Comparison of ENCODE assay signal across 22 mouse cellular contexts in the genomic region with DNA sequence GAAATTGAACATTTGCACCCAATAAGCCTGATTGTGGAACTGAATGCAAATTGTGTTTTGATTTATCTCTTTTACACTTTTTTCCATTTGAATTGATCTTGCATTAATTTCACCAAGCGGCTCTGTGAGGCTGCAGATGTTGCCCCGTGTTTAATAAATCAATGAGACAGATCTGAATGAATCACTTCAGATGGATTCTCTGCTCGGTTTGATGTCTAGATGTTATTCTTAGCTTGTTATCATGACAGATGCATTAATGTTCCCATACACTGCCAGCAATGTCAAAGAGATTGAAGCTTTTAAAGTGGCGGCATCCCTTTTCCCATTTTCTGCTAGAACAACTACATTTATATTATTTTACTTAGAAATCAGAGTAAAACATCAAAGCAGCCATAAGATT. TPM values are rescaled to one million over a fixed set of nuclear protein-coding genes. Genes with fewer than 3 reads are reported as not detected.
DNase-seq lines count a peak whose midpoint lies in the region; ATAC-seq lines count a peak whose summit lies in the region.
"Had no signal": no experiment of that assay in that cellular context is flagged by ENCODE, and none has a peak within 500 bp of the region (broad histone marks: within the 10 kb centered on the region; RNA-seq: fewer than 3 reads in every experiment).

No protein-coding gene starts in this region.

- H3K4me1 ChIP-seq in hindbrain, embryonic 11.5 days (replicated peaks; ENCODE audit: control insufficient read depth, insufficient read depth, low read length), result no peaks in the 10 kb centered on the region
- no peaks in the 10 kb centered on the region for H3K4me1 ChIP-seq in hindbrain, embryonic 12.5 days
- no peaks in the 10 kb centered on the region for H3K4me1 ChIP-seq in midbrain, embryonic 11.5 days (ENCODE audit: control insufficient read depth, insufficient read depth, low read length)
- H3K4me1 ChIP-seq in midbrain, embryonic 10.5 days, result no peaks in the 10 kb centered on the region
- no peaks in the 10 kb centered on the region for H3K4me1 ChIP-seq in midbrain, embryonic 16.5 days (ENCODE audit: control insufficient read depth, insufficient read depth, low read length)
- H3K4me1 ChIP-seq: embryonic facial prominence, embryonic 15.5 days; forebrain, embryonic 12.5 days; heart, embryonic 15.5 days had no signal

- no peak overlapping the region for H3K9ac ChIP-seq in hindbrain, embryonic 11.5 days (ENCODE audit: low read depth, low read length)
- H3K9ac ChIP-seq in hindbrain, embryonic 12.5 days, result no peak overlapping the region
- no peak overlapping the region for H3K9ac ChIP-seq in midbrain, embryonic 11.5 days (ENCODE audit: low read length)
- H3K9ac ChIP-seq in midbrain, embryonic 16.5 days (ENCODE audit: low read depth, low read length), result no peak overlapping the region
- H3K9ac ChIP-seq: embryonic facial prominence, embryonic 15.5 days; forebrain, embryonic 12.5 days; heart, embryonic 15.5 days had no signal

- H3K27me3 ChIP-seq in hindbrain, embryonic 11.5 days (ENCODE audit: control insufficient read depth, insufficient read depth, low read length), result no peaks in the 10 kb centered on the region
- H3K27me3 ChIP-seq in hindbrain, embryonic 12.5 days, result no peaks in the 10 kb centered on the region
- no peaks in the 10 kb centered on the region for H3K27me3 ChIP-seq in midbrain, embryonic 11.5 days (ENCODE audit: control insufficient read depth, insufficient read depth, low read length)
- H3K27me3 ChIP-seq in midbrain, embryonic 10.5 days (ENCODE audit: low read depth, poor library complexity, severe bottlenecking), result no peaks in the 10 kb centered on the region
- no peaks in the 10 kb centered on the region for H3K27me3 ChIP-seq in midbrain, embryonic 16.5 days (ENCODE audit: control insufficient read depth, insufficient read depth, low read depth, low read length)
- H3K27me3 ChIP-seq: embryonic facial prominence, embryonic 15.5 days; forebrain, embryonic 12.5 days; heart, embryonic 15.5 days had no signal

- H3K4me2 ChIP-seq in hindbrain, embryonic 11.5 days (replicated peaks; ENCODE audit: low read depth, low read length), result no peak overlapping the region
- H3K4me2 ChIP-seq in hindbrain, embryonic 12.5 days (replicated peaks), result no peak overlapping the region
- H3K4me2 ChIP-seq in midbrain, embryonic 11.5 days, result no peak overlapping the region
- 0 out of 2 replicates have a peak overlapping the region, but pooled peaks have one; percentile 19 for H3K4me2 ChIP-seq in midbrain, embryonic 16.5 days (ENCODE audit: low read length)
- H3K4me2 ChIP-seq: embryonic facial prominence, embryonic 15.5 days; forebrain, embryonic 12.5 days; heart, embryonic 11.5 days; heart, embryonic 15.5 days had no signal

- H3K27ac ChIP-seq in hindbrain, embryonic 11.5 days (ENCODE audit: low read depth, low read length), result no peak overlapping the region
- no peak overlapping the region for H3K27ac ChIP-seq in hindbrain, embryonic 12.5 days
- no peak overlapping the region for H3K27ac ChIP-seq in midbrain, embryonic 11.5 days (ENCODE audit: low read depth, low read length)
- H3K27ac ChIP-seq in midbrain, embryonic 10.5 days (replicated peaks), result no peak overlapping the region
- H3K27ac ChIP-seq in midbrain, embryonic 16.5 days (ENCODE audit: low read length), result no peak overlapping the region
- H3K27ac ChIP-seq: embryonic facial prominence, embryonic 15.5 days; forebrain, embryonic 12.5 days; heart, adult 2 months; heart, embryonic 15.5 days had no signal

- peak; percentile 3 for DNase-seq in hindbrain, embryonic 11.5 days (ENCODE audit: low spot score)
- no peak for DNase-seq in midbrain, embryonic 11.5 days (ENCODE audit: low spot score, missing footprints)
- no peak for DNase-seq in midbrain, embryonic 10.5 days (ENCODE audit: low spot score)
- peak; percentile 0 for DNase-seq in retina, postnatal 1 day
- DNase-seq in retina, embryonic 14.5 days (ENCODE audit: low spot score), result no peak
- DNase-seq: adrenal gland, adult 2 months; adrenal gland, postnatal 25 days; cerebellum, adult 11 months; cerebellum, adult 8-10 months; cerebellum, postnatal 14 days; embryo, embryonic 11 days; gastrocnemius, postnatal 10 days; heart, adult 2 months; heart, postnatal 14 days had no signal

- no peaks in the 10 kb centered on the region for H3K9me3 ChIP-seq in hindbrain, embryonic 11.5 days (ENCODE audit: control insufficient read depth, low read length)
- no peaks in the 10 kb centered on the region for H3K9me3 ChIP-seq in hindbrain, embryonic 12.5 days (replicated peaks)
- no peaks in the 10 kb centered on the region for H3K9me3 ChIP-seq in midbrain, embryonic 11.5 days (ENCODE audit: control insufficient read depth, low read length)
- no peaks in the 10 kb centered on the region for H3K9me3 ChIP-seq in midbrain, embryonic 10.5 days (replicated peaks)
- H3K9me3 ChIP-seq in midbrain, embryonic 16.5 days (replicated peaks; ENCODE audit: control insufficient read depth, low read length, poor library complexity, severe bottlenecking), result no peaks in the 10 kb centered on the region
- H3K9me3 ChIP-seq: embryonic facial prominence, embryonic 15.5 days; forebrain, embryonic 12.5 days; heart, embryonic 15.5 days had no signal

- H3K4me3 ChIP-seq in hindbrain, embryonic 11.5 days (ENCODE audit: low read depth, low read length), result no peak overlapping the region
- H3K4me3 ChIP-seq in hindbrain, embryonic 12.5 days, result no peak overlapping the region
- H3K4me3 ChIP-seq in midbrain, embryonic 11.5 days (ENCODE audit: low read depth, low read length), result no peak overlapping the region
- no peak overlapping the region for H3K4me3 ChIP-seq in midbrain, embryonic 10.5 days
- no peak overlapping the region for H3K4me3 ChIP-seq in midbrain, embryonic 16.5 days (ENCODE audit: low read depth, low read length)
- H3K4me3 ChIP-seq: embryonic facial prominence, embryonic 15.5 days; erythroblast, embryonic 14.5 days; forebrain, embryonic 12.5 days; heart, adult 2 months; heart, embryonic 15.5 days had no signal

- no peaks in the 10 kb centered on the region for H3K36me3 ChIP-seq in hindbrain, embryonic 11.5 days (ENCODE audit: control insufficient read depth, insufficient read depth, low read length)
- no peaks in the 10 kb centered on the region for H3K36me3 ChIP-seq in hindbrain, embryonic 12.5 days
- H3K36me3 ChIP-seq in midbrain, embryonic 11.5 days (ENCODE audit: control insufficient read depth, insufficient read depth, low read length), result no peaks in the 10 kb centered on the region
- no peaks in the 10 kb centered on the region for H3K36me3 ChIP-seq in midbrain, embryonic 10.5 days
- H3K36me3 ChIP-seq in midbrain, embryonic 16.5 days (ENCODE audit: control insufficient read depth, insufficient read depth, low read length), result no peaks in the 10 kb centered on the region
- H3K36me3 ChIP-seq: embryonic facial prominence, embryonic 15.5 days; forebrain, embryonic 12.5 days; heart, embryonic 15.5 days had no signal

- peak; percentile 68 for ATAC-seq in hindbrain, embryonic 11.5 days (ENCODE audit: low FRiP score)
- no peak for ATAC-seq in hindbrain, embryonic 12.5 days (ENCODE audit: low FRiP score)
- peak; percentile 38; the same call in 1 of the 2 replicates for ATAC-seq in midbrain, embryonic 11.5 days (ENCODE audit: low FRiP score)
- ATAC-seq in midbrain, embryonic 16.5 days, result no peak
- ATAC-seq in monocyte, adult 5-6 weeks (replicated peaks; ENCODE audit: insufficient number of reproducible peaks, low FRiP score, low TSS enrichment, poor library complexity, severe bottlenecking), result no peak

- WGBS in hindbrain, embryonic 11.5 days, result 30% methylated on average over 4 of the region's 4 CpGs
- 40% methylated on average over 4 of the region's 4 CpGs for whole genome bisulfite sequencing in hindbrain, embryonic 12.5 days
- 45% methylated on average over 4 of the region's 4 CpGs for WGBS in midbrain, embryonic 11.5 days
- 58% methylated on average over 4 of the region's 4 CpGs for WGBS in midbrain, embryonic 10.5 days
- WGBS in midbrain, embryonic 16.5 days, result 36% methylated on average over 4 of the region's 4 CpGs

RNA-seq across cellular contexts. Expression of gene Dach2, which starts 7.0 kb away (rescaled TPM):
- polyA plus RNA-seq in hindbrain, embryonic 11.5 days (2014; fragmentation: Nextera tagmentation; extraction: Ambion mirVana), result 15.1 and 22.8 TPM in 2 replicates
- 14.8 and 20.0 TPM in 2 replicates for polyA plus RNA-seq in hindbrain, embryonic 12.5 days (2016; fragmentation: Nextera tagmentation; extraction: Ambion mirVana)
- polyA plus RNA-seq in midbrain, embryonic 11.5 days (2014; fragmentation: Nextera tagmentation; extraction: Ambion mirVana), result 7.9 and 9.2 TPM in 2 replicates
- polyA plus RNA-seq in midbrain, embryonic 10.5 days (2016; fragmentation: Nextera tagmentation; extraction: Ambion mirVana), result 8.7 and 8.8 TPM in 2 replicates
- 6.9 and 8.3 TPM in 2 replicates for polyA plus RNA-seq in midbrain, embryonic 16.5 days (2015; fragmentation: Nextera tagmentation; extraction: Ambion mirVana)
- total RNA-seq in monocyte, adult 5-6 weeks (2017), result not detected in 3 replicates
- total RNA-seq: heart, postnatal 14 days had no signal
- polyA plus RNA-seq: adrenal gland, adult 2 months; heart, adult 2 months had no signal

Comparison
In these comparisons a context has a peak if more than half of its experiments do, and no peak if none do; other contexts are left out.
1. ATAC-seq: peak in hindbrain, embryonic 11.5 days (single experiment) and midbrain, embryonic 11.5 days (single experiment); none in hindbrain, embryonic 12.5 days (single experiment), midbrain, embryonic 16.5 days (single experiment) and monocyte, adult 5-6 weeks (single experiment).
2. DNase-seq: peak in hindbrain, embryonic 11.5 days (single experiment) and retina, postnatal 1 day (single experiment); none in midbrain, embryonic 11.5 days (single experiment), midbrain, embryonic 10.5 days (single experiment) and retina, embryonic 14.5 days (single experiment).